Mouse (Mus musculus): ENCODE data around the gene Zbtb18. TPM values are rescaled to one million over a fixed set of nuclear protein-coding genes. Genes with fewer than 3 reads are reported as not detected.
"Not testable (repeated sequence)": the region's sequence is repeated elsewhere in the genome, so short reads cannot be mapped to it uniquely, and the experiment has no call there.

Zbtb18 gene
- total RNA-seq, 2 experiments from 2014 or later, result 397 to 428 TPM

DNA sequence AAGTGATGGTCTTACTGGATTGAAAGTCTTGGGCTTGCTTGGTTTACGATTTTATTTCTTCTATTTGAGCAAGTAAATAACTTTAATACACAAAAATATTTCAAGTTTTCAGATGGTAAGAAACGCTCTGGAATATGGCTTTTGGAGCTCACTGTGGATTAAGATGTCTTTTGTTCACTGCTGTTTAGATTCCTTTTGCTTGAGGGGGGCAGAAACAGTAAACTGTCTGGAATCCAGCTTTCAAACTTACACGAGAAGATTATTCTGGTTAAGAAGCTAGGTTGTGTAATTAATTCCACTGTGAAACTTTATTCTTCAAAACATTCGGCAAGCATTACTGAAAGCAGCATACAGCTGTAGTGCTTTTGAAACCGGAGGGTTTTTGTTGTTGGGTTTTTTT, 2.8 kb downstream of the Zbtb18 start:
- intact Hi-C loops (cut with DNase I), result loop anchor here (2.0 to 10.0 kb wide), 7 partner anchors 127 to 568 kb away; partner anchors contain the start of gene Akt3
- DNase-seq (ENCODE audit: low spot score in 2 of 2), result no peak

DNA sequence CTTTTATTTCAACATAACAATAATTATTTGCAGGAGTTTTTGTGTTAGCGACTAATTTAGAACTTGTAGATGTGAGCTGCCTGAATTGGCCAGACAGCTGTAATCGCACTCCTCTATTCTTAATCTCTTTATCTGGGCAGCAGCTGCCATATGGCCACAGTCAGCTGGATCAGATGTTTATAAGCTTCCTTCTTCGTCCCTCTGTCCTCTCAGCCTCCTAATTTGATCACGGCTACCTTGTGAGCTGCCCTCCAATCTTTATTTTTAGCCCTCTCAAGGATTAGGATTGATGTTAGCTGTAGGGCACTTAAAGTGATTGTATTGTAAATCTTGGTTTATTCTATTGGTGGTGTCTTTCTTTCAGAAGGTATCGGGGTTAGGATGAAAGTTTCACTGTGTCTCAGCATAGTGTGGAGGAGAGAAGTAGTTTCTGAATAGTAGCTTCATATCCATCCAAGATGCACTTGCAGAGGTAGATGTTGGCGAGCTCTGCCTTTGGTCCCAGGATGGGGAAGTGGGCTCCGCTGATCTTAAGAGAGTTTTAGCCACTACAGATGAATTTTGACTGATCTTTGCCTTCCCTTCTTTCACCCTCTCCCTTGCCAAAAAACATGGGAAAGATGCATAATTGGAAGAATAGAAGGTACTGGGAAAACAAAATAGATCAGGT, 3.4 kb downstream of the Zbtb18 start:
- intact Hi-C loops (cut with DNase I), result loop anchor here (2.0 to 10.0 kb wide), 3 partner anchors 239 to 513 kb away; no protein-coding TSS in a partner anchor
- no peak for DNase-seq (ENCODE audit: low spot score in 2 of 2)

- intact Hi-C loops (cut with DNase I), result loop anchor here (5.0 to 10.0 kb wide), 2 partner anchors 392 to 515 kb away; no protein-coding TSS in a partner anchor
- DNase-seq (ENCODE audit: low spot score in 2 of 2), result peak in 1 of 2 experiments; percentile 58
These were observed 4.9 kb downstream of the Zbtb18 start for GRCm38 (mm10) chr1:177447086-177447485.

DNA sequence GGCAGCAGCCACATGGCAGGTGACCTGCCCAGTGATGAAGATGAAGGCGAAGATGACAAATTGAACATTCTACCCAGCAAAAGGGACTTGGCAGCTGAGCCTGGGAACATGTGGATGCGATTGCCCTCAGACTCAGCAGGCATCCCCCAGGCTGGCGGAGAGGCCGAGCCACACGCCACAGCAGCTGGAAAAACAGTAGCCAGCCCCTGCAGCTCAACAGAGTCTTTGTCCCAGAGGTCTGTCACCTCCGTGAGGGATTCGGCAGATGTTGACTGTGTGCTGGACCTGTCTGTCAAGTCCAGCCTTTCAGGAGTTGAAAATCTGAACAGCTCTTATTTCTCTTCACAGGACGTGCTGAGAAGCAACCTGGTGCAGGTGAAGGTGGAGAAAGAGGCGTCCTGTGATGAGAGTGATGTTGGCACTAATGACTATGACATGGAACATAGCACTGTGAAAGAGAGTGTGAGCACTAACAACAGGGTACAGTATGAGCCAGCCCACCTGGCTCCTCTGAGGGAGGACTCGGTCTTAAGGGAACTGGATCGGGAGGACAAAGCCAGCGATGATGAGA, 5.5 kb downstream of the Zbtb18 start:
- no peak for DNase-seq (ENCODE audit: low spot score in 2 of 2)
- intact Hi-C loops (cut with DNase I), result loop anchor here (5.0 to 10.0 kb wide), 2 partner anchors 393 to 515 kb away; no protein-coding TSS in a partner anchor

- DNase-seq (ENCODE audit: low spot score in 2 of 2), result no peak
- intact Hi-C loops (cut with DNase I), result loop anchor here (5.0 to 10.0 kb wide), 2 partner anchors 393 to 516 kb away; no protein-coding TSS in a partner anchor
These were observed 6.0 kb downstream of the Zbtb18 start for GRCm38 (mm10) chr1:177448121-177448561.

- no peak for DNase-seq (ENCODE audit: low spot score in 2 of 2)
- intact Hi-C loops (cut with DNase I), result loop anchor here (5.0 to 10.0 kb wide), 2 partner anchors 394 to 517 kb away; no protein-coding TSS in a partner anchor
These were observed 6.8 kb downstream of the Zbtb18 start for GRCm38 (mm10) chr1:177448921-177449320.

DNA sequence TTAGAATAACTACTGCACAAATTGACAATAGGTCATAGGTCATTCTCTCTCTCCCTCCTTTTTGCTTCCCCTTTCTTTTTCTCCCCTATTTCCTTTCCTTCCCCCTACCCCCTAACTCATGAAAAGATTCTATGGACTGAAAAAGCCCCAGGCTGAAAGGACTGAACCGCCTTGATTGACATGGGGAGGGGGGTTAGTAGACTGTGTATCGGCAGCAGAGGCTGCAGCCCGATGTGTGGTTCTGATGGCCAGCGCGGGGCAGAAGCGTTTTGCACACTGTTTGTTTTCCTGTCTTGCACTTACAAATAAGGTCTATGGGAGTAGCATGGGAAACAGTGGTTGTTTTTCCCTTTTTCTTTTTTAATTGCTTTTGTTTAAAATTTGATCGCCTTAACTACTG, 7.7 kb downstream of the Zbtb18 start:
- intact Hi-C loops (cut with DNase I), result loop anchor here (5.0 to 10.0 kb wide), 2 partner anchors 395 to 518 kb away; no protein-coding TSS in a partner anchor
- DNase-seq (ENCODE audit: low spot score in 2 of 2), result not testable (repeated sequence)

DNA sequence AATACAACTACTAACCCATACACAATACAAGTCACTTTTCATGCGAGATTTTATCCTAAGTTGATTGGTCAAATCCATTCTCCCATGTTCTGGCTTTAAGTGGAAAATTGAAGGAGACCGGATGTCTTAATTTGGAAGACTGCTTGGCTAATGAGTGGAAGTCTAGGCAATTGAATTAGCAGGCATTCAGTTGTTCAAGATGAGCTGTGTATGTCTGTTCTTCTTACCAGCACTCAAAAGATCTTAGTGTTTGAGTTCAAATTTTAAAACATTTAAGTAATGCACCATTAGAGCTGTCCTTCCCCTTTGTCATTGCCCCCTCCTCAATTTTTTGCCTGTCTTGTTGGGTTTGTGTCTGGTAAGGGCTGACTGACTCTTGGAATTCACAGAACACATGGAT, 8.9 kb downstream of the Zbtb18 start:
- DNase-seq (ENCODE audit: low spot score in 2 of 2), result no peak
- intact Hi-C loops (cut with DNase I), result no loop called here

GRCm38 (mm10) chr1:177451991-177452431, 9.9 kb downstream of the Zbtb18 start:
- intact Hi-C loops (cut with DNase I), result no loop called here
- no peak for DNase-seq (ENCODE audit: low spot score in 2 of 2)

DNA sequence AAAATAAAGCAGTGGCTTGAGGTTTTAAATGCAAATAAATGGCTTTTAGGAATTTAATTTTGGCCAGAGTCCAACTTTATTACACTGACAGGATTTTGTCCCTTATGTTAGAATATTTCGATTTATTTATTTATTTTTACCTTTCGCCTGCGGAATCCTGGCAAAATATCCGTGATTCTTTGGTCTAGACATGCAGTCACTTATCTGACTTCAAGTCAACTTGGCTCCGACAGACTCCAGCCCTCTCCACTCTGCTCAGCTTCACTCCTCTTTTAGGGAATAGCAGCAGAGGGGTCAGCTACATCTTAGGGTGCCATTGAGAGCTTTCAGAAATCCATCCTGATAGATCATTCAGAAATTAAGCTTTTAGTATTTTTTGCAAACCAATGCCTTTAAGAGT, 10.8 kb downstream of the Zbtb18 start:
- no peak for DNase-seq (ENCODE audit: low spot score in 2 of 2)
- intact Hi-C loops (cut with DNase I), result no loop called here

GRCm38 (mm10) chr1:177453806-177454205, 11.7 kb downstream of the Zbtb18 start:
- no peak for DNase-seq (ENCODE audit: low spot score in 2 of 2)
- intact Hi-C loops (cut with DNase I), result no loop called here

DNA sequence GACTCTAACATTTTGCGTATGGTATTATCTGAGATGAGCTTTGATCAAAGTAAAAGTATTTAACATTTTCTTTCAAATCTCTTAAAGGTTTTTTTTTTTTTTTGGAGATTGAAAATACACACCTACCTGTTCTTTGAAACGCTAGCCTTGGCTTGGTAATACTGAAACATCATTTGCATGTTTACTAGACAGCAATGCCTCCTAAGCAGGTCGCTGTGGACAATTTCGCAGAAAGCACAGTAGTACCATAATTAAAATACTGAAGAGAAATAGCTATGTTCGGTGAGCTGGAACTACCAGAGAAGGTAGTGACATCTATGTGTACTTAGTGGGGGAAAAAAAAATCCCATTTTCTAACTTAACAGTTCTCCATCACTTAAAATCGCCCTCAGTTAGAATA, 12.3 kb downstream of the Zbtb18 start:
- intact Hi-C loops (cut with DNase I), result no loop called here
- DNase-seq (ENCODE audit: low spot score in 2 of 2), result no peak

- no peak for DNase-seq (ENCODE audit: low spot score in 2 of 2)
- intact Hi-C loops (cut with DNase I), result loop anchor here (5.0 kb wide), 1 partner anchor 117 kb away; no protein-coding TSS in a partner anchor
These were observed 13.3 kb downstream of the Zbtb18 start for GRCm38 (mm10) chr1:177455466-177455865.

- intact Hi-C loops (cut with DNase I), result loop anchor here (5.0 kb wide), 1 partner anchor 116 kb away; no protein-coding TSS in a partner anchor
- DNase-seq (ENCODE audit: low spot score in 2 of 2), result no peak
These were observed 14.1 kb downstream of the Zbtb18 start for GRCm38 (mm10) chr1:177456208-177456607.

DNA sequence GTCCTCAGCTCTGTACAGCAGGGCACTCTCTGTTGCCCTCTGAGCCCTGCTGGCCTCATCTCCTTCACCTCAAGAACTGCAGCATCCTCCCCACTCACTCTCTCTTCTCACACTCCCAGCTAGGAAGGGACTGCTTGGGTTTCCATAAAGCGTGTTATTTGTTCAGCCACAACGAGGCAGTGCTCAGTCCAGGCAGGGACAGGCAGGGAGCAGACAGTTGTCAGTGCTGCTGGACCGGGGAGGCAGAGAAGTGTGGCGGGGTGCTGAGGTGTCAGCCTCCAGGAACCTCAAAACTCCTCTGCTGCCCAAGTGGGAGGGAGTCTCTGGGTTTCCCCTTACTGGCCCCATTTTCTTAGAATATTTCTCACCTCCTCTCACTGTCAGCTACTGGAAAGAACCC, 14.6 kb downstream of the Zbtb18 start:
- intact Hi-C loops (cut with DNase I), result loop anchor here (5.0 kb wide), 1 partner anchor 116 kb away; no protein-coding TSS in a partner anchor
- no peak for DNase-seq (ENCODE audit: low spot score in 2 of 2)

DNA sequence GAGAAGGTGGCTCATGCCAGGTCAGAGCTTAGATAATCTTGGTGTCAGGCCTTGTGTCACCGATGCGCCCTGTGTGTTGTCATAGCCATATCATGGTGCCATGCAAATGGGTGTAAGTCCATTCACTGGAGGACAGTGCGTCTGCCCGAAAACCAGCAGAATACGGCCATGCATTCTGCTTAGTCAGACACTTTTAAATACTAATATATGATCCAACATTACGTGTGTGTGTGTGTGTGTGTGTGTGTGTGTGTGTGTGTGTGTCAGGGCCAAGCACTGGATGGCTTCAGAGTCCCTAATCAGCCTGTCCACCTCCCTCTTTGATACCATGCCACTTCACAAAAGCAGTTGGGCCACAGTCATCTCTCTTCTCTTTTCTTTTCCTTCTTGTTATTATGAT, 15.8 kb downstream of the Zbtb18 start:
- no peak for DNase-seq (ENCODE audit: low spot score in 2 of 2)
- intact Hi-C loops (cut with DNase I), result loop anchor here (5.0 kb wide), 1 partner anchor 114 kb away; no protein-coding TSS in a partner anchor

- DNase-seq (ENCODE audit: low spot score in 2 of 2), result no peak
- intact Hi-C loops (cut with DNase I), result loop anchor here (5.0 kb wide), 1 partner anchor 114 kb away; no protein-coding TSS in a partner anchor
These were observed 16.6 kb downstream of the Zbtb18 start for GRCm38 (mm10) chr1:177458456-177459389.

GRCm38 (mm10) chr1:177459536-177459935, 17.4 kb downstream of the Zbtb18 start:
- intact Hi-C loops (cut with DNase I), result loop anchor here (5.0 kb wide), 1 partner anchor 113 kb away; no protein-coding TSS in a partner anchor
- DNase-seq (ENCODE audit: low spot score in 2 of 2), result no peak

GRCm38 (mm10) chr1:177467150-177467549, 25.0 kb downstream of the Zbtb18 start:
- intact Hi-C loops (cut with DNase I), result no loop called here
- no peak for DNase-seq (ENCODE audit: low spot score in 2 of 2)

Measured in left cerebral cortex, postnatal 14 days (tissue).